Mouse (Mus musculus) CH12.LX (cell line): ENCODE measurements at regions not wholly inside any gene's neighbourhood (a gene's known extent, or its start where the extent isn't known, plus 50 kb on each side); places are given as distances from the start of the nearest gene placed in this dataset.

Experiments used
- DNase-seq: peaks from one replicate; pipeline ENCODE4 v3.0.0-alpha.2; 2013; ENCODE audit errors: extremely low read depth
- H3K27ac ChIP-seq: 2 replicates; pipeline ENCODE4 v1.5.1; 2012; ENCODE audit warnings: low read depth, mild to moderate bottlenecking, control low read depth, moderate library complexity; ENCODE audit not compliant: insufficient read depth
- H3K27me3 ChIP-seq: replicated peaks from 2 replicates; pipeline ENCODE3; 2012; ENCODE audit warnings: inconsistent platforms
- H3K36me3 ChIP-seq, 2 experiments: replicated peaks in 1 of 2; 2 replicates each; pipeline versions ENCODE3 to v1.6.1; 2012; ENCODE audit warnings: inconsistent platforms in 1 of 2, low read length in 1 of 2, mild to moderate bottlenecking in 1 of 2, mixed read lengths in 1 of 2, moderate library complexity in 1 of 2; ENCODE audit not compliant: control insufficient read depth in 1 of 2, insufficient read depth in 1 of 2
- H3K4me1 ChIP-seq, 2 experiments: 2 replicates each; pipeline ENCODE4 v1.6.1; 2012; ENCODE audit warnings: inconsistent platforms in 1 of 2, moderate library complexity in 1 of 2; ENCODE audit not compliant: insufficient read depth in 2 of 2, control insufficient read depth in 1 of 2
- H3K4me2 ChIP-seq: 2 replicates; pipeline ENCODE4 v1.6.1; 2012; ENCODE audit warnings: low read depth, mild to moderate bottlenecking, control low read depth; ENCODE audit not compliant: poor library complexity, insufficient read depth, severe bottlenecking
- H3K4me3 ChIP-seq, 3 experiments: fragments of 150-350 bp in 1 of 3; sonication (generic) in 1 of 3; replicated peaks in 1 of 3; 2 replicates each; pipeline versions ENCODE3 to v1.5.1; 2011 to 2012; ENCODE audit warnings: low read depth in 2 of 3, low read length in 2 of 3, mild to moderate bottlenecking in 2 of 3, moderate library complexity in 2 of 3, control low read depth in 1 of 3, improper control_type of control experiment in 1 of 3, inconsistent platforms in 1 of 3, mixed read lengths in 1 of 3; ENCODE audit not compliant: poor library complexity in 1 of 3
- H3K79me2 ChIP-seq: replicated peaks from 2 replicates; pipeline ENCODE4 v1.6.1; 2012; ENCODE audit warnings: mild to moderate bottlenecking, moderate library complexity; ENCODE audit not compliant: control insufficient read depth, poor library complexity, insufficient read depth, severe bottlenecking; ENCODE audit errors: extremely low read depth
- H3K9ac ChIP-seq: 2 replicates; pipeline ENCODE4 v1.6.1; 2012; ENCODE audit warnings: low read depth, mild to moderate bottlenecking, control low read depth, moderate library complexity; ENCODE audit not compliant: insufficient read depth
- H3K9me3 ChIP-seq: replicated peaks from 2 replicates; pipeline ENCODE3; 2012; ENCODE audit warnings: low read length, inconsistent platforms, mixed read lengths
- CTCF ChIP-seq, 2 experiments: IDR thresholded peaks in 1 of 2; conservative IDR thresholded peaks in 1 of 2; 2 replicates each; pipeline ENCODE4 v1.5.1; 2011 to 2012; ENCODE audit warnings: low read depth in 2 of 2, low read length in 2 of 2, improper control_type of control experiment in 1 of 2, inconsistent platforms in 1 of 2, mild to moderate bottlenecking in 1 of 2, moderate library complexity in 1 of 2
- E2F4 ChIP-seq: IDR thresholded peaks from 2 replicates; pipeline ENCODE4 v1.6.1; 2011; ENCODE audit warnings: low read depth, low read length, improper control_type of control experiment; ENCODE audit not compliant: insufficient replicate concordance
- ELF1 ChIP-seq: IDR thresholded peaks from 2 replicates; pipeline ENCODE4 v1.6.1; 2014; ENCODE audit warnings: low read depth, mild to moderate bottlenecking, inconsistent platforms, low read length, improper control_type of control experiment
- EP300 ChIP-seq: IDR thresholded peaks from 2 replicates; pipeline ENCODE4 v1.6.1; 2011; ENCODE audit warnings: low read length, improper control_type of control experiment
- HCFC1 ChIP-seq: IDR thresholded peaks from 2 replicates; pipeline ENCODE4 v1.6.1; 2012; ENCODE audit warnings: low read depth, mild to moderate bottlenecking, inconsistent platforms, low read length, improper control_type of control experiment
- JUND ChIP-seq: conservative IDR thresholded peaks from 2 replicates; pipeline ENCODE4 v1.6.1; 2011; ENCODE audit warnings: low read depth, low read length, improper control_type of control experiment
- MAFK ChIP-seq: IDR thresholded peaks from 2 replicates; pipeline ENCODE4 v1.6.1; 2011; ENCODE audit warnings: low read length, improper control_type of control experiment; ENCODE audit not compliant: insufficient replicate concordance
- MEF2A ChIP-seq: IDR thresholded peaks from 2 replicates; pipeline ENCODE4 v1.6.1; 2014; ENCODE audit warnings: low read depth, mild to moderate bottlenecking, inconsistent platforms, low read length, improper control_type of control experiment, borderline replicate concordance
- MYC ChIP-seq: IDR thresholded peaks from 2 replicates; pipeline ENCODE4 v1.6.1; 2011; ENCODE audit warnings: low read depth, mild to moderate bottlenecking, improper control_type of control experiment, low read length
- NELFE ChIP-seq: IDR thresholded peaks from 2 replicates; pipeline ENCODE4 v1.6.1; 2011; ENCODE audit warnings: low read depth, low read length, improper control_type of control experiment
- PAX5 ChIP-seq: IDR thresholded peaks from 2 replicates; pipeline ENCODE4 v1.6.1; 2012; ENCODE audit warnings: low read length, inconsistent platforms, mixed read lengths
- POLR2A ChIP-seq: IDR thresholded peaks from 2 replicates; pipeline ENCODE4 v1.6.1; 2011; ENCODE audit warnings: low read depth, mild to moderate bottlenecking, improper control_type of control experiment, low read length
- POLR2AphosphoS2 ChIP-seq: IDR thresholded peaks from 2 replicates; pipeline ENCODE4 v1.6.1; 2011; ENCODE audit warnings: low read depth, low read length, improper control_type of control experiment
- RAD21 ChIP-seq: IDR thresholded peaks from 2 replicates; pipeline ENCODE4 v1.6.1; 2011; ENCODE audit warnings: low read depth, mild to moderate bottlenecking, low read length, improper control_type of control experiment, moderate library complexity
- UBTF ChIP-seq: IDR thresholded peaks from 2 replicates; pipeline ENCODE4 v1.6.1; 2012; ENCODE audit warnings: low read depth, mild to moderate bottlenecking, inconsistent platforms, low read length, improper control_type of control experiment, moderate library complexity
- ZC3H11A ChIP-seq: IDR thresholded peaks from 2 replicates; pipeline ENCODE4 v1.6.1; 2012; ENCODE audit warnings: low read depth, mild to moderate bottlenecking, inconsistent platforms, low read length, improper control_type of control experiment
- ZKSCAN1 ChIP-seq: IDR thresholded peaks from 2 replicates; pipeline ENCODE4 v1.6.1; 2012; ENCODE audit warnings: low read depth, inconsistent platforms, low read length, improper control_type of control experiment, borderline replicate concordance
- dilution Hi-C: fragments of 300-500 bp; cut with MboI; formaldehyde crosslinking; loops from 2 replicates; pipeline ENCODE4 v1.14.3; 2020; ENCODE audit warnings: low sequenced_read_pairs; ENCODE audit not compliant: extremely low pct_unique_long_range_greater_than_20kb, extremely low pct_ligation_motif_present
- in situ Hi-C: fragments of 300-500 bp; cut with MboI; formaldehyde crosslinking; loops from 3 replicates; pipeline ENCODE4 v1.14.3; 2019; ENCODE audit warnings: low sequenced_read_pairs, low pct_ligation_motif_present, low pct_unique_long_range_greater_than_20kb, mixed read lengths

GRCm38 (mm10) chr16:49982180-49982579 lies 181.8 kb downstream of the Cd47 start (continued):
- TF ChIP-seq RAD21 (peak; percentile 22), UBTF (0 out of 2 replicates have a peak, but pooled peaks have one; percentile 50), POLR2AphosphoS2 (no peak), PAX5 (no peak), MAFK (peak; percentile 83), JUND (peak; percentile 96), E2F4 (peak; percentile 58; the same call in 1 of the 2 replicates), CTCF (conservative IDR thresholded peaks at IDR 0.05 in 1 of 2, IDR thresholded peaks at IDR 0.05 in 1 of 2; ENCODE audit: low read depth in 2 of 2, low read length in 2 of 2) (no peak), MYC (peak; percentile 92), ZKSCAN1 (no peak), MEF2A (peak; percentile 92), EP300 (peak; percentile 99), POLR2A (peak; percentile 70)

GRCm38 (mm10) chr16:49985082-49986076 lies 185.0 kb downstream of the Cd47 start:
- no peak overlapping the region for H3K4me3 ChIP-seq
- H3K27me3 ChIP-seq = no peaks in the 10 kb centered on the region
- H3K4me1 ChIP-seq = peaks cover 28 to 38% of the 10 kb centered on the region in 2 experiments
- dilution Hi-C loops (no loop called here), in situ Hi-C loops (no loop called here)
- DNase-seq = no peak
- no peak overlapping the region for H3K4me2 ChIP-seq
- H3K27ac ChIP-seq = no peak overlapping the region
- no peak overlapping the region for H3K9ac ChIP-seq
- no peaks in the 10 kb centered on the region for H3K9me3 ChIP-seq
- no peaks in the 10 kb centered on the region for H3K79me2 ChIP-seq
- no peak for TF ChIP-seq CTCF (conservative IDR thresholded peaks at IDR 0.05 in 1 of 2, IDR thresholded peaks at IDR 0.05 in 1 of 2; ENCODE audit: low read depth in 2 of 2, low read length in 2 of 2)
- no peak for TF ChIP-seq HCFC1
- TF ChIP-seq MYC = no peak
- no peak for TF ChIP-seq UBTF
- TF ChIP-seq ELF1 = no peak
- no peak for TF ChIP-seq NELFE
- no peak for TF ChIP-seq ZC3H11A
- no peak for TF ChIP-seq POLR2A
- no peak for TF ChIP-seq EP300
- no peak for TF ChIP-seq MAFK
- H3K36me3 ChIP-seq = no peaks in the 10 kb centered on the region
